Mouse (Mus musculus) pancreas, adult 10 weeks (tissue): ENCODE measurements around the gene BC024063. TPM values are rescaled to one million over a fixed set of nuclear protein-coding genes. Genes with fewer than 3 reads are reported as not detected.

Source experiments
- polyA plus RNA-seq: library from polyadenylated mRNA; stranded (reverse); fragments of 350-450 nt; fragmentation: Illumina TruSeq; extraction: RNeasy Lipid Tissue Mini Kit (QIAGEN cat#74804); gene quantifications from one replicate; pipeline ENCODE4 v1.2.3, GENCODE M21; 2015; ENCODE audit warnings: low read depth, low replicate concordance; ENCODE audit not compliant: insufficient read depth

The BC024063 gene
- polyA plus RNA-seq, result not detected

GRCm38 (mm10) chr10:82082728-82083621 lies at the start of gene BC024063:
BC024063 (plus strand) TSS chr10:82083353.

GRCm38 (mm10) chr10:82047597-82048459 lies 35.3 kb upstream of the BC024063 start, which contains the start of gene Zfp873:
Zfp873 (plus strand) TSS chr10:82048123.

GRCm38 (mm10) chr10:82127850-82128401 lies 44.8 kb downstream of the BC024063 start, which contains the start of gene AU041133:
AU041133 (plus strand) TSS chr10:82128013.

Other genes with a start within 250 kb of the BC024063 start
- gene Gm32687, start 219.4 kb upstream of the BC024063 start, polyA plus RNA-seq, result 1.3 TPM
- gene Zfp781, start 152.9 kb upstream of the BC024063 start, polyA plus RNA-seq, result 0.87 TPM
- gene Zfp873, start 35.2 kb upstream of the BC024063 start, polyA plus RNA-seq, result 1.1 TPM
- 0.41 TPM for gene AU041133, start 44.7 kb downstream of the BC024063 start, polyA plus RNA-seq
- 2.9 TPM for gene Zfp938, start 157.9 kb downstream of the BC024063 start, polyA plus RNA-seq
- gene 4932415D10Rik, start 233.2 kb downstream of the BC024063 start, polyA plus RNA-seq, result not detected